ENCODE assay signal across 24 mouse cellular contexts in the genomic region with DNA sequence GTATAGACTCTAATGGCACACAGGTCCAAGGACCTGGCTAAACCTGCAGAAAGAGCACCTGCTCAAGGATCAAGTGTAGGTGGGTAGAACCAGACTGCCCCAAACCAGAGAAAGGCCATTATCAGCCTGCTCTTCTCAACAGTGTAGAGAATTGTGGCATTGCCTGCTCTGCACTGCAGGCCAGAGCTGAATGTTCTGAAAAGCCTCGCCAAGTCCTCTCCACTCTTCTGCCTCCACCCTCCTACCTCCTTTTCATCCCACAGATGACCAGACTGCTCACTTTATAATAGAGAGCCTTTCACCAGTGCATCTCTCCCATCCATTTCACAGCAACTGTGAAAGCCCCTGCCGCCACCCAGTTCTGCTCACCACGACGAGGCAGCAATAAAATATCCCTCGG. TPM values are rescaled to one million over a fixed set of nuclear protein-coding genes. Genes with fewer than 3 reads are reported as not detected.
DNase-seq lines count a peak whose midpoint lies in the region; ATAC-seq and TF ChIP-seq lines count a peak whose summit lies in the region.
"Had no signal": no experiment of that assay in that cellular context is flagged by ENCODE, and none has a peak within 500 bp of the region (broad histone marks: within the 10 kb centered on the region; RNA-seq: fewer than 3 reads in every experiment).

No protein-coding gene starts in this region.

- no peak for DNase-seq in cerebellum, adult 9-11 months
- DNase-seq in cerebellum, postnatal 25 days: peak; percentile 36 to 48
- DNase-seq in cerebellum, postnatal 36 days: no peak
- no peak for DNase-seq in layer of hippocampus, adult 2 months (ENCODE audit: low spot score in 2 of 2)
- no peak for DNase-seq in layer of hippocampus, postnatal 10 days (ENCODE audit: low spot score in 2 of 2)
- DNase-seq in kidney, adult 11 months: no peak
- DNase-seq: adrenal gland, adult 2 months; adrenal gland, postnatal 10 days; adrenal gland, postnatal 25 days; B cell, adult 2 months; cerebellum, adult 11-12 months; cerebellum, adult 8-10 months; cerebellum, postnatal 10 days; embryo, embryonic 11 days had no signal

- TF ChIP-seq CTCF in layer of hippocampus, adult 2 months (conservative IDR thresholded peaks at IDR 0.05): no peak

- H3K27ac ChIP-seq in layer of hippocampus, adult 2 months: peak overlapping the region; percentile 82
- H3K27ac ChIP-seq: embryonic facial prominence, embryonic 13.5 days; embryonic facial prominence, embryonic 15.5 days; forebrain, embryonic 10.5 days; forebrain, embryonic 12.5 days had no signal

- no peak overlapping the region for H3K4me3 ChIP-seq in layer of hippocampus, adult 2 months
- H3K4me3 ChIP-seq: embryonic facial prominence, embryonic 13.5 days; embryonic facial prominence, embryonic 15.5 days; erythroblast, embryonic 14.5 days; forebrain, embryonic 10.5 days; forebrain, embryonic 12.5 days had no signal

- ATAC-seq in cerebellum, adult (ENCODE audit: insufficient number of reproducible peaks, low FRiP score, low TSS enrichment): peak; percentile 45; the same call in 1 of the 2 replicates
- ATAC-seq: CD4-positive, CD25-positive, alpha-beta regulatory T cell, adult 4 months; forebrain, embryonic 14.5 days; forebrain, embryonic 16.5 days had no signal

RNA-seq across cellular contexts. Expression of a gene that starts 42.0 kb away (rescaled TPM):
- 100 to 1,000 TPM; 227 to 237 TPM for total RNA-seq in layer of hippocampus, adult 2 months (2021)
- 100 to 1,000 TPM; 134 to 151 TPM for total RNA-seq in layer of hippocampus, postnatal 10 days (2021)
- total RNA-seq: MEL had no signal

Comparison
In these comparisons a context has a peak if more than half of its experiments do, and no peak if none do; other contexts are left out.
1. DNase-seq: peak in cerebellum, postnatal 25 days (2 of 2); none in cerebellum, adult 9-11 months (single experiment), cerebellum, postnatal 36 days (0 of 2), layer of hippocampus, adult 2 months (0 of 2), layer of hippocampus, postnatal 10 days (0 of 2) and kidney, adult 11 months (single experiment).